Mouse (Mus musculus): ENCODE data around the gene Heatr4.
"Not testable (repeated sequence)": the region's sequence is repeated elsewhere in the genome, so short reads cannot be mapped to it uniquely, and the experiment has no call there.

Heatr4 gene

GRCm38 (mm10) chr12:83984752-83985151 is at the start of gene Heatr4:
Gene Heatr4 (minus strand): TSS chr12:83984852.
- DNase-seq (ENCODE audit: extremely low spot score, low read depth, low spot score): no peak

GRCm38 (mm10) chr12:84034108-84034507 is 49.5 kb upstream of the Heatr4 start:
- no peak for DNase-seq (ENCODE audit: extremely low spot score, low read depth, low spot score)

DNA sequence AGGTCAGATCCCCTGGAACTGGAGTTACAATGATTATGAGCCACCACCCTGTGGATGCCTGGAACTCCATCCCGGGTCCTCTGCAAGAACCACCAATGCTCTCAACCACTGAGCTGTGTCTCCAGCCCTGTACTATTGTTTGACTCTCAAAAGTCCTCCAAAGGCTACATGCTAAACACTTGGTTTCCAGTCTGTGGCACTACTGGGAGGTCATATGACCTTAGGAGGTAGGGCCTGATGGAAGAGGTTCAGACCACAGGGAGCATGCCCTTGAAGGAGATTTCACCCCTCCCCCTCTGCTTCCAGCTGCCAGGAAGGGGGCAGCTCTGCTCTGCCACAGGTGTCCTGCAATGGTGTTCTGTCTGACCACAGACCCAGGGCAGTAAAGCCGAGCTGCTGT is 48.6 kb upstream of the Heatr4 start:
- not testable (repeated sequence) for DNase-seq (ENCODE audit: extremely low spot score, low read depth, low spot score)

DNA sequence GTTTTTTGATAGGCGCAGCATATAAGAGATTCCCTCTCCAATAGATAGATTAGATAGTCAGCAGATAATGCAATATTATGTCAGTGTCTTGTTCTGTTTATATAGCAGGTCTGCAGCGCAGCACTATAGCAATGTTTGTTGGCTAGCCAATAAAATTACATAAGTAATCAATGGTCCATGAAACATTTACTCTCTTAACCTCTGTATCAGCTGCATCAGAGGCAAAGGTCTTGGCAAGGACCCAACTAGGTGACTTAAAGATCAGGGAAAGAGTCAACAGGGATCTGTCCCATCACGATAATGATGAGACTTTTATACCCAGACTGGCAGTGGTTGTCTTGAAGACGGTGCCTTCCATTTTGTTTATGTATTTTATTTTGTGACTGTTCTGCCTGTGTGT is 48.2 kb upstream of the Heatr4 start:
- no peak for DNase-seq (ENCODE audit: extremely low spot score, low read depth, low spot score)

DNA sequence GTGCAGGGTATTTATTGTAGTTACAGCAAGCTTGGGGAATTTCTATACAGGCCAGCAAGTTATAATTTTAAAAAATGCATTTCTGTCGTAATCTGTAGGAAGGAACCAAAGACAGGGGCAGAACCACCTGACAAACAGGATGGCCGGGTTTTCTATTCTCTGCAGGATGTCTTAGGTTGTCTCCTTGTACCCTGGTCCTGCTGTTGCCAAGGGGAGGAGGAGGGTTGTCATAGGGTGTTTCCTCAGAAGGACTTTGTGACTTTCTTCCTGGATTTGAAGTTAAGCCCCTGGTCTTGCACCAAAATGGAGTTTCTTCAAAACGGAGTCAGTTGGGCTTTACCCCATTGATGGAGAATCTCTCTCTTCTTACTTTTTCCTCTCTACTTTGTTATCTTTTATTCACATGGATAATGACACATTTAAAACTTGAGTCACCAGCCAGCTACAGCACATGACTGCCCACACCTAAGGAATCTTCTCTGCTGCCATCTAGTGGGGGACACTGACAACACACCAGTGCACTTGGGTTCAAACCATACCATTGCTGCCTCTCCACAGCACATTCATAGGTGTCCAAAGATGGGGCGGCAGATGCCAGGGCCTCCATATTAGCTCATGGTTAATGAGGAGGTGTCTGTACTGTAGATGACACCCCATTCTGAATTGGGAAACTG is 46.1 kb upstream of the Heatr4 start:
- DNase-seq (ENCODE audit: extremely low spot score, low read depth, low spot score): no peak

GRCm38 (mm10) chr12:84029043-84029442 is 44.4 kb upstream of the Heatr4 start:
- DNase-seq (ENCODE audit: extremely low spot score, low read depth, low spot score): not testable (repeated sequence)

- DNase-seq (ENCODE audit: extremely low spot score, low read depth, low spot score): not testable (repeated sequence)
Observed at GRCm38 (mm10) chr12:84028328-84028727, 43.7 kb upstream of the Heatr4 start.

- no peak for DNase-seq (ENCODE audit: extremely low spot score, low read depth, low spot score)
Observed at GRCm38 (mm10) chr12:84025888-84026287, 41.2 kb upstream of the Heatr4 start.

- no peak for DNase-seq (ENCODE audit: extremely low spot score, low read depth, low spot score)
Observed at GRCm38 (mm10) chr12:84023052-84023745, 38.5 kb upstream of the Heatr4 start.

GRCm38 (mm10) chr12:84022266-84022665 is 37.6 kb upstream of the Heatr4 start:
- DNase-seq (ENCODE audit: extremely low spot score, low read depth, low spot score): not testable (repeated sequence)

DNA sequence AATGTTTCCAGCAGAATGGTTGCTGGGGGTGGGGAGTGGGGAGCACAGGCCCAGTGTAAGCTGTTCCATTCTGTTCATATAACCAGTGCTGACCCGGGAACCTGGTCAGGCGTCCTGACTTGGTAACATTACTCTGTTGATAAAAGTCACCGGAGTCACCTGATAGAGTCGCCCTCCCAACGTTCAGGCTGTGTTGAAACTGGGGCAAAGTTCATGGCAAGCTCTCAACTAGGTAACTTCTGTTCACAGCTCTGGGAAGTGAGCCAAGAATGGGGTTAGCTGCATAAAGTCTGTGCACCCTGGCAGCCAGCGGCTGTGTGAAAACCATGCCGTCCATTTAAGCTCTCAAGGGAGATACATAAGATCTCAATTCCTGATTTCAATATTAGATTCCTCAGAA is 35.9 kb upstream of the Heatr4 start:
- not testable (repeated sequence) for DNase-seq (ENCODE audit: extremely low spot score, low read depth, low spot score)

DNA sequence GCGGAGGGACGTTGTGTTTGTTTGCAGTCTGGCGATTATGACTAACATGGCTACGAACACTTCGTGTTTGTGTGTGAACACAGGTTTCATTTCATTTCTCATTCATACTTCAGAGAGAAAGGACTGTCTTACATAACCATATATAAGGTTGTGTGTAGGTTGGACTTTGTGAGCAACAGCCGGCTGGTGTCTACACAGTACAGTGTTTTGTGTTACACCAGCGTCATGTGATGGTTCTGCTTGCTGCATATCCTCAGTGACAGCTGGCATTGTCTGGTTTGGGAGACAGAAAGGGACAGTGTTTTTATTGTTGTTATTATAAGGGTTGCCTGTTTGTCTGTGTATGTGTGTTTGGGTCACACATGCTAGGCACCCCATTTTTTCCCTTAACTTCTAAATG is 29.0 kb upstream of the Heatr4 start:
- no peak for DNase-seq (ENCODE audit: extremely low spot score, low read depth, low spot score)

GRCm38 (mm10) chr12:84013130-84013529 is 28.5 kb upstream of the Heatr4 start:
- DNase-seq (ENCODE audit: extremely low spot score, low read depth, low spot score): no peak

- DNase-seq (ENCODE audit: extremely low spot score, low read depth, low spot score): no peak
Observed at GRCm38 (mm10) chr12:84011251-84012040, 26.8 kb upstream of the Heatr4 start.

- DNase-seq (ENCODE audit: extremely low spot score, low read depth, low spot score): no peak
Observed at GRCm38 (mm10) chr12:84010201-84010600, 25.5 kb upstream of the Heatr4 start.

DNA sequence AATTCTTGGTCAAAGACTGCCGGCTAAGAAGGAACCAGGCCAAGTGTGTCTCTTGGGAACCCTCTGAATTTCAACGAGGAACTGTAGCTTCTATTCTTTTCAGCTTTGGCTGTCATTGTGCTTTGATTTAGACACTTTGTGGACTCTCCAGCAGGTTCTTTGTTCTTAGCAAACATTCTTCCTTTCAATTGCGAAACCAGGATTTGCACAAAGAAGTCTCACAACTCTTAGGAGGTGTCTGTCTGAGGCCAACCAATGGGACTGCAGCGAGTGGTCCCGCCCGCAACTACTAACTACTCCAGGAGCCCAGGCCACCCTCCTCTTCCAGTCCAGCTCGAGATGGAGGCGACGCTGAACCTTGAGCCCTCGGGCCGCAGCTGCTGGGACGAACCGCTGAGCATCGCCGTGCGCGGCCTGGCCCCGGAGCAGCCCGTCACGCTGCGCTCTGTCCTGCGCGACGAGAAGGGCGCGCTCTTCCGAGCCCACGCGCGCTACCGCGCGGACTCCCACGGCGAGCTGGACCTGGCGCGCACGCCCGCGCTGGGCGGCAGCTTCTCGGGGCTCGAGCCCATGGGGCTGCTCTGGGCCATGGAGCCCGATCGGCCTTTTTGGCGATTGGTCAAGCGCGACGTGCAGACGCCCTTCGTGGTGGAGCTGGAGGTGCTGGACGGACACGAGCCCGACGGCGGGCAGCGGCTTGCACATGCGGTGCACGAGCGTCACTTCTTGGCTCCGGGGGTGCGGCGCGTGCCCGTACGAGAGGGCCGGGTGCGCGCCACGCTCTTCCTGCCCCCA is 24.7 kb upstream of the Heatr4 start, which contains the start of gene Acot1:
Gene Acot1 (plus strand): TSS at position 320 of the 795 bp plus-strand sequence.
- DNase-seq (ENCODE audit: extremely low spot score, low read depth, low spot score): peak; percentile 24

GRCm38 (mm10) chr12:84008729-84009128 is 24.1 kb upstream of the Heatr4 start:
- no peak for DNase-seq (ENCODE audit: extremely low spot score, low read depth, low spot score)

GRCm38 (mm10) chr12:84008251-84008650 is 23.6 kb upstream of the Heatr4 start:
- DNase-seq (ENCODE audit: extremely low spot score, low read depth, low spot score): no peak

- no peak for DNase-seq (ENCODE audit: extremely low spot score, low read depth, low spot score)
Observed at GRCm38 (mm10) chr12:84003866-84004265, 19.2 kb upstream of the Heatr4 start.

DNA sequence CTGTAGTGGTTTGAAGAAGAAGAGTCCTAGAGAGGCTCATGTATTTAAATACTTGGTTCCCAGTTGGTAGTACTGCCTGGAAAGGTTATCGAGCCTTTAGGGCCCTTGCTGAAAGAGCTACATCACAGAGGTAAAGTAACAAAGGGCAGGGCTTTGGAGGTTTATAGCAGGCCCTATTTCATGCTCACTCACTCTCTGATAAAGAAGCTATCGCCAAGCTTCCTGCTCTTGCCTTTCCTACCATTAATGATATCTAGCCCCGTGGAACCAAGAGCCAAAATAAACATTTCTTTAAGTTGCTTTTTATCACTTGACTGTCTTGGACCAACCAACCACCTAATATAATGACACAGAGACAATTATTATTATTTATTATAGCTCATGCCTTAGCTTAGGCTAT is 15.8 kb upstream of the Heatr4 start:
- DNase-seq (ENCODE audit: extremely low spot score, low read depth, low spot score): no peak

GRCm38 (mm10) chr12:83999237-83999636 is 14.6 kb upstream of the Heatr4 start:
- DNase-seq (ENCODE audit: extremely low spot score, low read depth, low spot score): not testable (repeated sequence)

All from hindlimb bud, embryonic 11.5 days (tissue).